25 mouse cellular contexts compared by ENCODE assay signal in the genomic region with DNA sequence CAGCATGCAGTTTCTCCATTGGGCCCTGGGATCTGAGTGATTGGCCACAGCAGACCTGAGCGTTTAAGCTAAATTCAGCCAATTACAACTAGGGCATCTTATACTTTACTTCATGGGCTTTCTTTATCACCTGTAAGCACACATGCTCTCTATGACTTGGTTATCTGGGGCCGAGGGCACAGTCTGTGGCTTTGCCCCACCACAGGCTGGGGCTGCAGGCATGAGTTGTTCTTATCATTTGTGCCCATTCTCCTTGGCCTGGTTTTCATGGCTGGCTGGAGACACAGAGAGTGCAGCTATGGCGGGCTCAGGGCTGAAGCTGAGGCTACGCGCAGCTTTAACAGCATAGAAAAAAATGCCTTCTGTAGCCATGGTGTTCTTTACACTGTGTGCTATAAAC.
"Had no signal": no experiment of that assay in that cellular context is flagged by ENCODE, and none has a peak within 500 bp of the region (broad histone marks: within the 10 kb centered on the region; RNA-seq: fewer than 3 reads in every experiment).

No protein-coding gene starts in this region.

- ATAC-seq: hindbrain, embryonic 16.5 days; inflammation-experienced regulatory T-cells, adult 6 months; intestine, embryonic 15.5 days; intestine, postnatal 0 days had no signal

- H3K27ac ChIP-seq: heart, adult 2 months; heart, embryonic 13.5 days; heart, embryonic 15.5 days; hindbrain, embryonic 12.5 days; hindbrain, embryonic 14.5 days; intestine, embryonic 15.5 days; layer of hippocampus, adult 2 months; left cerebral cortex, adult 2 months; limb, embryonic 13.5 days; limb, embryonic 15.5 days had no signal

- H3K4me2 ChIP-seq: heart, embryonic 11.5 days; heart, embryonic 13.5 days; heart, embryonic 15.5 days; hindbrain, embryonic 12.5 days; hindbrain, embryonic 14.5 days; intestine, embryonic 15.5 days; limb, embryonic 13.5 days; limb, embryonic 15.5 days had no signal

- H3K36me3 ChIP-seq: heart, embryonic 13.5 days; heart, embryonic 15.5 days; hindbrain, embryonic 12.5 days; intestine, embryonic 15.5 days; limb, embryonic 13.5 days; limb, embryonic 15.5 days had no signal

- DNase-seq: gastrocnemius, postnatal 14 days; gastrocnemius, postnatal 36 days; heart, adult 11 months; heart, adult 2 months; heart, postnatal 14 days; heart, postnatal 36 days; kidney, adult 18-20 months; kidney, adult 8-10 months; kidney, postnatal 10 days; kidney, postnatal 25 days; kidney, postnatal 4 days; left cerebral cortex, postnatal 4 days had no signal

- H3K27me3 ChIP-seq: heart, embryonic 13.5 days; heart, embryonic 15.5 days; hindbrain, embryonic 12.5 days; intestine, embryonic 15.5 days; limb, embryonic 13.5 days; limb, embryonic 15.5 days had no signal

- H3K9ac ChIP-seq: heart, embryonic 13.5 days; heart, embryonic 15.5 days; hindbrain, embryonic 12.5 days; hindbrain, embryonic 14.5 days; intestine, embryonic 15.5 days; limb, embryonic 13.5 days; limb, embryonic 15.5 days had no signal

- H3K9me3 ChIP-seq: heart, embryonic 13.5 days; heart, embryonic 15.5 days; hindbrain, embryonic 12.5 days; intestine, embryonic 15.5 days; limb, embryonic 13.5 days; limb, embryonic 15.5 days had no signal

- H3K4me3 ChIP-seq: heart, adult 2 months; heart, embryonic 13.5 days; heart, embryonic 15.5 days; hindbrain, embryonic 12.5 days; intestine, embryonic 15.5 days; layer of hippocampus, adult 2 months; left cerebral cortex, adult 2 months; limb, embryonic 13.5 days; limb, embryonic 15.5 days had no signal

- H3K4me1 ChIP-seq: heart, embryonic 13.5 days; heart, embryonic 15.5 days; hindbrain, embryonic 12.5 days; intestine, embryonic 15.5 days; limb, embryonic 13.5 days; limb, embryonic 15.5 days had no signal
